Mouse (Mus musculus) embryonic fibroblast, embryonic 13.5 days (primary cell): ENCODE results near the gene Syk.

Experiments used
- CTCF ChIP-seq: IDR thresholded peaks from 2 replicates; pipeline ENCODE4 v1.5.1; 2011; ENCODE audit warnings: mild to moderate bottlenecking, control low read depth, low read length, moderate library complexity, borderline replicate concordance; ENCODE audit not compliant: insufficient read depth
- POLR2A ChIP-seq: IDR thresholded peaks from 2 replicates; pipeline ENCODE4 v1.6.1; 2011; ENCODE audit warnings: low read depth, mild to moderate bottlenecking, control low read depth, low read length, moderate library complexity

DNA sequence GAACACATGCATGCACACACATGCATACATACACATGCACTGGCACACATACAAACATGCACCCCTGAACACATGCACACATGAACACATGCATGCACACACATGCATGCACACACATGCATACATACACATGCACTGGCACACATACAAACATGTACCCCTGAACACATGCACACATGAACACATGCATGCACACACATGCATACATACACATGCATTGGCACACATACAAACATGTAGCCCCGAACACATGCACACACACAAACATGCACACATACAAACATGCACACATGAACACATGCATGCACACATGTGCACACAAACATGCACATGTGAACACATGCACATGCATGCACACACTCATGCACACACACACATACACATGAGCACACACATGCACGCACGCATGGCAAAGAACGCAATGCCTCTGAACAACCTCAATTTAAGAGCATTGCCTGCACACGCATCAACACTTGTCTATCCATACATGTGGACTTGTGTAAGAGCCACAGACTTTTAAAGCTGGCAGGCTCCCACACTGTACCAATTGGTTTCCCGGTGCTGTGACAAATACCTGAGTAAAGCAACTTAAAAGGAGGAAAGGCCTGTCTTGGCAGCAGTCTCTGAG lies 66.9 kb downstream of the Syk start:
- TF ChIP-seq CTCF (no peak), POLR2A (no peak)
